Mouse (Mus musculus): ENCODE measurements at regions not wholly inside any gene's neighbourhood (a gene's known extent, or its start where the extent isn't known, plus 50 kb on each side); places are given as distances from the start of the nearest gene placed in this dataset.

GRCm38 (mm10) chr6:143535265-143535664 lies 368.2 kb downstream of the Etnk1 start:
- no peak for TF ChIP-seq CTCF (IDR thresholded peaks at IDR 0.05; ENCODE audit: low read depth)
- TF ChIP-seq EP300 (IDR thresholded peaks at IDR 0.05; ENCODE audit: low read depth) = no peak
